Mouse (Mus musculus) neutrophil, adult 5-6 weeks (primary cell): Measurements from ENCODE around the gene Tec. TPM values are rescaled to one million over a fixed set of nuclear protein-coding genes. Genes with fewer than 3 reads are reported as not detected.
"Not testable (repeated sequence)": the region's sequence is repeated elsewhere in the genome, so short reads cannot be mapped to it uniquely, and the experiment has no call there.

Experiments used
- ATAC-seq: fragments of 151-379, 151-347 bp; 2 replicates; pipeline ENCODE4 v1.8.0; 2017; ENCODE audit warnings: mild to moderate bottlenecking, moderate TSS enrichment; ENCODE audit not compliant: insufficient number of reproducible peaks, poor library complexity, low FRiP score, severe bottlenecking; ENCODE audit errors: extremely low read depth
- total RNA-seq: library from RNA; stranded (forward); fragments of 200-1000 nt; gene quantifications from 2 replicates; pipeline ENCODE4 v1.2.3, GENCODE M21; 2017

The Tec gene
- total RNA-seq, 1 experiment from 2014 or later = 145 TPM

GRCm38 (mm10) chr5:72832904-72833765, 35.1 kb downstream of the Tec start:
- ATAC-seq = no peak

- no peak for ATAC-seq
These were observed 36.1 kb downstream of the Tec start for GRCm38 (mm10) chr5:72832191-72832590.

- ATAC-seq = no peak
These were observed 37.2 kb downstream of the Tec start for GRCm38 (mm10) chr5:72830988-72831610.

- 0 out of 2 replicates have a peak, but pooled peaks have one; percentile 4 for ATAC-seq
These were observed 38.7 kb downstream of the Tec start for GRCm38 (mm10) chr5:72829506-72830067.

GRCm38 (mm10) chr5:72828401-72828800, 39.9 kb downstream of the Tec start:
- no peak for ATAC-seq

GRCm38 (mm10) chr5:72827435-72827834, 40.8 kb downstream of the Tec start:
- ATAC-seq = no peak

GRCm38 (mm10) chr5:72826445-72826844, 41.8 kb downstream of the Tec start:
- no peak for ATAC-seq

- ATAC-seq = no peak
These were observed 47.6 kb downstream of the Tec start for GRCm38 (mm10) chr5:72820651-72821050.

GRCm38 (mm10) chr5:72820036-72820640, 48.1 kb downstream of the Tec start:
- ATAC-seq = no peak

- ATAC-seq = no peak
These were observed 49.6 kb downstream of the Tec start for GRCm38 (mm10) chr5:72818513-72819180.

GRCm38 (mm10) chr5:72817523-72818091, 50.7 kb downstream of the Tec start:
- peak; percentile 76 for ATAC-seq

- not testable (repeated sequence) for ATAC-seq
These were observed 51.3 kb downstream of the Tec start for GRCm38 (mm10) chr5:72816960-72817359.

- ATAC-seq = no peak
These were observed 51.8 kb downstream of the Tec start for GRCm38 (mm10) chr5:72816491-72816890.

GRCm38 (mm10) chr5:72816046-72816445, 52.2 kb downstream of the Tec start:
- no peak for ATAC-seq

- ATAC-seq = no peak
These were observed 52.9 kb downstream of the Tec start for GRCm38 (mm10) chr5:72815361-72815760.

GRCm38 (mm10) chr5:72814072-72814471, 54.2 kb downstream of the Tec start:
- ATAC-seq = no peak

GRCm38 (mm10) chr5:72812908-72813307, 55.4 kb downstream of the Tec start:
- peak; percentile 67 for ATAC-seq

GRCm38 (mm10) chr5:72812328-72812727, 56.0 kb downstream of the Tec start:
- no peak for ATAC-seq

- ATAC-seq = no peak
These were observed 56.9 kb downstream of the Tec start for GRCm38 (mm10) chr5:72811397-72811796.
